Mouse (Mus musculus) erythroblast, embryonic 14.5 days (primary cell): Measurements from ENCODE around the gene Lmbrd2.

ENCODE experiments used
- GATA1 ChIP-seq: IDR thresholded peaks from 2 replicates; pipeline ENCODE4 v1.6.1; 2012; ENCODE audit warnings: low read length, inconsistent platforms, mixed read lengths
- TAL1 ChIP-seq: IDR thresholded peaks from 3 replicates; pipeline ENCODE4 v1.6.1; 2012; ENCODE audit warnings: low read length, inconsistent platforms, mixed read lengths

GRCm38 (mm10) chr15:9246345-9246744 lies 106.0 kb downstream of the Lmbrd2 start:
- no peak for TF ChIP-seq TAL1
- no peak for TF ChIP-seq GATA1
